Mouse (Mus musculus): ENCODE data around the gene Igf2r.

GRCm38 (mm10) chr17:12684928-12685624, 84.4 kb downstream of the Igf2r start:
- TF ChIP-seq CTCF (conservative IDR thresholded peaks at IDR 0.05; ENCODE audit: low read length) = no peak
- TF ChIP-seq NANOG (IDR thresholded peaks at IDR 0.05; ENCODE audit: borderline replicate concordance, low read length) = no peak
- TF ChIP-seq POU5F1 (IDR thresholded peaks at IDR 0.05; ENCODE audit: borderline replicate concordance, low read length) = no peak
